Mouse (Mus musculus) stomach, postnatal 0 days (tissue): ENCODE measurements around the gene Fbxw7.

Source experiments
- CTCF ChIP-seq: IDR thresholded peaks from 2 replicates; pipeline ENCODE4 v1.5.1; 2016; ENCODE audit warnings: antibody characterized with exemption, low read depth, mild to moderate bottlenecking, moderate library complexity
- EP300 ChIP-seq: optimal IDR thresholded peaks from 2 replicates; pipeline ENCODE3; 2016; ENCODE audit warnings: antibody characterized with exemption

- TF ChIP-seq EP300 (no peak), CTCF (peak; percentile 19; the same call in 1 of the 2 replicates)
Measured at GRCm38 (mm10) chr3:84927901-84928300, 112.8 kb downstream of the Fbxw7 start.
